Mouse (Mus musculus) WW6 (cell line): Measurements from ENCODE around the gene D17H6S53E.

Source experiments
- DNase-seq: peaks from one replicate; pipeline ENCODE4 v3.0.0-alpha.2; 2013; ENCODE audit warnings: low read depth, low spot score

D17H6S53E gene

GRCm38 (mm10) chr17:35126206-35126611 is at the start of gene D17H6S53E:
Gene D17H6S53E, plus strand, starts transcription at chr17:35126373.
- DNase-seq, result no peak

- no peak for DNase-seq
These were observed 49.5 kb upstream of the D17H6S53E start, which contains the start of gene Ly6g6e for GRCm38 (mm10) chr17:35076507-35077176. Gene Ly6g6e, plus strand, starts transcription at chr17:35076902.

- no peak for DNase-seq
These were observed 48.9 kb upstream of the D17H6S53E start for GRCm38 (mm10) chr17:35077285-35077684.

GRCm38 (mm10) chr17:35077786-35078233 is 48.4 kb upstream of the D17H6S53E start, which contains the start of gene Ly6g6d:
Gene Ly6g6d, minus strand, starts transcription at chr17:35078065.
- DNase-seq, result no peak

GRCm38 (mm10) chr17:35079778-35080177 is 46.4 kb upstream of the D17H6S53E start:
- DNase-seq, result no peak

GRCm38 (mm10) chr17:35080248-35080647 is 45.9 kb upstream of the D17H6S53E start:
- DNase-seq, result no peak

- DNase-seq, result no peak
These were observed 45.5 kb upstream of the D17H6S53E start for GRCm38 (mm10) chr17:35080710-35081109.

GRCm38 (mm10) chr17:35082841-35083576 is 43.2 kb upstream of the D17H6S53E start:
- DNase-seq, result no peak

- no peak for DNase-seq
These were observed 42.2 kb upstream of the D17H6S53E start for GRCm38 (mm10) chr17:35083929-35084497.

- no peak for DNase-seq
These were observed 40.8 kb upstream of the D17H6S53E start, which contains the start of gene Ly6g6f for GRCm38 (mm10) chr17:35085208-35085865. Gene Ly6g6f, minus strand, starts transcription at chr17:35085610.

- DNase-seq, result no peak
These were observed 38.0 kb upstream of the D17H6S53E start for GRCm38 (mm10) chr17:35088151-35088550.

- peak; percentile 84 for DNase-seq
These were observed 37.1 kb upstream of the D17H6S53E start, which contains the start of gene Abhd16a for GRCm38 (mm10) chr17:35088825-35089644. Gene Abhd16a, plus strand, starts transcription at chr17:35089263.

- DNase-seq, result no peak
These were observed 35.8 kb upstream of the D17H6S53E start for GRCm38 (mm10) chr17:35090166-35090932.

- no peak for DNase-seq
These were observed 33.6 kb upstream of the D17H6S53E start for GRCm38 (mm10) chr17:35092403-35093198.

GRCm38 (mm10) chr17:35094475-35095365 is 31.5 kb upstream of the D17H6S53E start:
- no peak for DNase-seq

GRCm38 (mm10) chr17:35096597-35096996 is 29.6 kb upstream of the D17H6S53E start:
- DNase-seq, result no peak

GRCm38 (mm10) chr17:35097164-35097655 is 29.0 kb upstream of the D17H6S53E start:
- DNase-seq, result no peak

GRCm38 (mm10) chr17:35100196-35100765 is 25.9 kb upstream of the D17H6S53E start:
- DNase-seq, result no peak
